Mouse (Mus musculus): Measurements from ENCODE around the gene E2f6. TPM values are rescaled to one million over a fixed set of nuclear protein-coding genes. Genes with fewer than 3 reads are reported as not detected.

The E2f6 gene
- total and polyA plus RNA-seq, 3 experiments, result 35.4 to 67.0 TPM; not detected in 1

- TF ChIP-seq ZKSCAN1 (IDR thresholded peaks at IDR 0.05; ENCODE audit: low read depth, low read length) (no peak), ETS1 (IDR thresholded peaks at IDR 0.05; ENCODE audit: low read depth, low read length) (no peak), MAFK (IDR thresholded peaks at IDR 0.05; ENCODE audit: borderline replicate concordance, low read depth, low read length) (no peak), MYC (IDR thresholded peaks at IDR 0.05; ENCODE audit: low read depth, low read length) (no peak), SMC3 (IDR thresholded peaks at IDR 0.05; ENCODE audit: low read depth, low read length) (no peak)
Measured at GRCm38 (mm10) chr12:16810525-16811431, at the start of gene E2f6 (continued).

DNA sequence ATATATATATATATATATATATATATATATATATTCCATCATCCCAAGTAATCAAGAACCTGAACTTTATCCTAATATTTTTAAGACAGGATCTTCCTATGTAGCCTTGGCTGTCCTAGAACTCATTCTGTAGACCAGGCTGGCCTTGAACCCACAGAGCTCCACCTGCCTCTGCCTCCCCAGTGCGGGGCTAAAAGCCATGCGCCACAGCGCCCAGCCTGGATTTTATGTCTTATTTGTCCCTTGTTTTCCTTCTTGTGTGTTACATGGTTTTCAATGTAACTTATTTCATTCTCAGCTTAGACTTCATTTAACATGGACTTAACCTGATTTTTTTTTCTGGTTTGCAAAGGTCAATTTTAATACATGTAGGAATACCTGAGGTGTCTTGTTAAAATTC is 49.3 kb upstream of the E2f6 start:
- H3K36me3 ChIP-seq (ENCODE audit: control insufficient read depth in 1 of 2, insufficient read depth in 2 of 2, low read length in 2 of 2), result no peaks in the 10 kb centered on the region
- no peak overlapping the region for H3K9ac ChIP-seq (ENCODE audit: control insufficient read depth, low read depth, low read length, poor library complexity, severe bottlenecking)
- H3K4me3 ChIP-seq (ENCODE audit: control insufficient read depth in 1 of 2, insufficient read depth in 1 of 2, low read depth in 2 of 2, low read length in 2 of 2), result no peak overlapping the region
- TF ChIP-seq MEF2A (IDR thresholded peaks at IDR 0.05; ENCODE audit: extremely low read depth, insufficient replicate concordance, low read depth, low read length, poor library complexity, severe bottlenecking), result no peak
- H3K27ac ChIP-seq (ENCODE audit: control insufficient read depth, low read depth, low read length), result no peak overlapping the region
- H3K79me2 ChIP-seq (ENCODE audit: control insufficient read depth, insufficient read depth, low read length, poor library complexity), result no peaks in the 10 kb centered on the region
- H3K27me3 ChIP-seq (ENCODE audit: control insufficient read depth in 1 of 2, insufficient read depth in 2 of 2, low read length in 2 of 2), result peaks cover 3 to 4% of the 10 kb centered on the region in 2 experiments; a peak in 2 of 4 replicates
- H3K4me1 ChIP-seq (ENCODE audit: control insufficient read depth in 1 of 2, insufficient read depth in 2 of 2, low read length in 2 of 2), result no peaks in the 10 kb centered on the region
- DNase-seq (ENCODE audit: low read depth, low spot score), result no peak
- no peaks in the 10 kb centered on the region for H3K9me3 ChIP-seq (replicated peaks; ENCODE audit: insufficient read depth, low read length)

- TF ChIP-seq NELFE (IDR thresholded peaks at IDR 0.05; ENCODE audit: low read depth, low read length), result no peak
- no peak for TF ChIP-seq JUND (IDR thresholded peaks at IDR 0.05; ENCODE audit: low read depth, low read length)
- no peak for TF ChIP-seq CHD2 (IDR thresholded peaks at IDR 0.05; ENCODE audit: low read length)
- no peak for TF ChIP-seq ZNF384 (IDR thresholded peaks at IDR 0.05; ENCODE audit: low read depth, low read length)
- TF ChIP-seq SMC3 (IDR thresholded peaks at IDR 0.05; ENCODE audit: low read depth, low read length), result no peak
- TF ChIP-seq ETS1 (IDR thresholded peaks at IDR 0.05; ENCODE audit: low read depth, low read length), result no peak
- no peak for TF ChIP-seq MAZ (IDR thresholded peaks at IDR 0.05; ENCODE audit: low read depth, low read length)
- no peak for TF ChIP-seq SIN3A (IDR thresholded peaks at IDR 0.05; ENCODE audit: low read length)
- TF ChIP-seq MYC (IDR thresholded peaks at IDR 0.05; ENCODE audit: low read depth, low read length), result no peak
- TF ChIP-seq RCOR1 (IDR thresholded peaks at IDR 0.05; ENCODE audit: low read depth, low read length), result no peak
- no peak for TF ChIP-seq MXI1 (IDR thresholded peaks at IDR 0.05; ENCODE audit: low read depth, low read length)
- no peak for TF ChIP-seq BHLHE40 (IDR thresholded peaks at IDR 0.05; ENCODE audit: borderline replicate concordance, low read depth, low read length)
- Histone ChIP-seq H3K9me3 (replicated peaks; ENCODE audit: insufficient read depth, low read length) (no peaks in the 10 kb centered on the region), H3K4me3 (ENCODE audit: control insufficient read depth in 1 of 2, insufficient read depth in 1 of 2, low read depth in 2 of 2, low read length in 2 of 2) (no peak overlapping the region), H3K36me3 (ENCODE audit: control insufficient read depth in 1 of 2, insufficient read depth in 2 of 2, low read length in 2 of 2) (no peaks in the 10 kb centered on the region), H3K9ac (ENCODE audit: control insufficient read depth, low read depth, low read length, poor library complexity, severe bottlenecking) (no peak overlapping the region), H3K4me1 (ENCODE audit: control insufficient read depth in 1 of 2, insufficient read depth in 2 of 2, low read length in 2 of 2) (no peaks in the 10 kb centered on the region), H3K79me2 (ENCODE audit: control insufficient read depth, insufficient read depth, low read length, poor library complexity) (no peaks in the 10 kb centered on the region), H3K27ac (ENCODE audit: control insufficient read depth, low read depth, low read length) (no peak overlapping the region), H3K27me3 (ENCODE audit: control insufficient read depth in 1 of 2, insufficient read depth in 2 of 2, low read length in 2 of 2) (peaks cover 4 to 6% of the 10 kb centered on the region in 2 experiments; a peak in 3 of 4 replicates)
- DNase-seq (ENCODE audit: low read depth, low spot score), result no peak
Measured at GRCm38 (mm10) chr12:16763649-16764422, 46.9 kb upstream of the E2f6 start.
